ENCODE assay signal across 8 mouse cellular contexts in genomic region chr2:167062965-167063880, GRCm38 (mm10). TPM values are rescaled to one million over a fixed set of nuclear protein-coding genes. Genes with fewer than 3 reads are reported as not detected.
A peak's percentile ranks its signal among the peaks of the same experiment; 100 is the strongest.
DNase-seq lines count a peak whose midpoint lies in the region; ATAC-seq and TF ChIP-seq lines count a peak whose summit lies in the region.

Gene Znfx1 (minus strand): TSS chr2:167063015.

- peak; percentile 97 for DNase-seq in CD4-positive, CD25-positive, alpha-beta regulatory T cell, adult 2 months (ENCODE audit: low read depth, low spot score)
- peak; percentile 92 for DNase-seq in c-Kit-negative CD71-positive TER-119-positive erythroid progenitor cells, embryonic 14.5 days (ENCODE audit: low read depth, low spot score)
- DNase-seq in forebrain, embryonic 10.5 days (ENCODE audit: extremely low spot score, low spot score) = peak; percentile 97
- peak; percentile 95 to 97 for DNase-seq in kidney, postnatal 25 days
- peak; percentile 89 to 91 (median 90) for DNase-seq in liver, embryonic 14.5 days (ENCODE audit: low read depth in 3 of 3, low spot score in 3 of 3)
- peak; percentile 97 for DNase-seq in neural tube, embryonic 11.5 days (ENCODE audit: low spot score)
- peak; percentile 95 for DNase-seq in stomach, postnatal 0 days (ENCODE audit: low spot score)

- H3K9me3 ChIP-seq in forebrain, embryonic 10.5 days = no peaks in the 10 kb centered on the region
- no peaks in the 10 kb centered on the region for H3K9me3 ChIP-seq in heart, embryonic 15.5 days (replicated peaks)
- H3K9me3 ChIP-seq in liver, embryonic 14.5 days (ENCODE audit: control insufficient read depth, low read length) = no peaks in the 10 kb centered on the region
- H3K9me3 ChIP-seq in neural tube, embryonic 11.5 days (ENCODE audit: control insufficient read depth, low read length) = no peaks in the 10 kb centered on the region
- H3K9me3 ChIP-seq in stomach, postnatal 0 days (ENCODE audit: control insufficient read depth, low read length) = no peaks in the 10 kb centered on the region

- peaks cover 51% of the 10 kb centered on the region for H3K4me1 ChIP-seq in forebrain, embryonic 10.5 days
- H3K4me1 ChIP-seq in heart, embryonic 15.5 days (replicated peaks) = peaks cover 31% of the 10 kb centered on the region
- peaks cover 14 to 23% of the 10 kb centered on the region in 2 experiments for H3K4me1 ChIP-seq in liver, embryonic 14.5 days (replicated peaks; ENCODE audit: control insufficient read depth in 2 of 2, insufficient read depth in 2 of 2, low read length in 1 of 2)
- H3K4me1 ChIP-seq in neural tube, embryonic 11.5 days (ENCODE audit: control insufficient read depth, insufficient read depth, low read length) = peaks cover 18% of the 10 kb centered on the region
- H3K4me1 ChIP-seq in stomach, postnatal 0 days (replicated peaks; ENCODE audit: control insufficient read depth, insufficient read depth) = peaks cover 6% of the 10 kb centered on the region; the same call in 1 of the 2 replicates

- H3K4me3 ChIP-seq in forebrain, embryonic 10.5 days = peak within 1 kb of the TSS; percentile 87
- peak within 1 kb of the TSS; percentile 77 for H3K4me3 ChIP-seq in heart, embryonic 15.5 days
- H3K4me3 ChIP-seq in liver, embryonic 14.5 days (ENCODE audit: insufficient read depth in 1 of 2, low read depth in 2 of 2, low read length in 2 of 2) = peak within 1 kb of the TSS; percentile 70 to 98
- peak within 1 kb of the TSS; percentile 90 for H3K4me3 ChIP-seq in neural tube, embryonic 11.5 days (ENCODE audit: low read depth, low read length)
- peak within 1 kb of the TSS; percentile 80 for H3K4me3 ChIP-seq in stomach, postnatal 0 days (ENCODE audit: low read depth, low read length)

- WGBS in forebrain, embryonic 10.5 days = under 1% methylated on average over 57 of the region's 57 CpGs
- under 1% methylated on average over 57 of the region's 57 CpGs for WGBS in heart, embryonic 15.5 days
- WGBS in liver, embryonic 14.5 days (ENCODE audit: insufficient replicate concordance) = under 1% methylated on average over 57 of the region's 57 CpGs
- WGBS in neural tube, embryonic 11.5 days = under 1% methylated on average over 48 of the region's 57 CpGs
- WGBS in stomach, postnatal 0 days = under 1% methylated on average over 54 of the region's 57 CpGs

- H3K9ac ChIP-seq in heart, embryonic 15.5 days = peak within 1 kb of the TSS; percentile 91
- peak within 1 kb of the TSS; percentile 94 for H3K9ac ChIP-seq in liver, embryonic 14.5 days (replicated peaks)
- peak within 1 kb of the TSS; percentile 96 for H3K9ac ChIP-seq in neural tube, embryonic 11.5 days (ENCODE audit: low read length)
- H3K9ac ChIP-seq in stomach, postnatal 0 days (ENCODE audit: low read length) = peak within 1 kb of the TSS; percentile 92

- H3K27ac ChIP-seq in forebrain, embryonic 10.5 days = peak within 1 kb of the TSS; percentile 98
- peak within 1 kb of the TSS; percentile 97 for H3K27ac ChIP-seq in heart, embryonic 15.5 days
- peak within 1 kb of the TSS; percentile 82 for H3K27ac ChIP-seq in liver, embryonic 14.5 days
- H3K27ac ChIP-seq in neural tube, embryonic 11.5 days (ENCODE audit: low read depth, low read length) = peak within 1 kb of the TSS; percentile 91
- H3K27ac ChIP-seq in stomach, postnatal 0 days (replicated peaks) = peak within 1 kb of the TSS; percentile 96

- peak within 1 kb of the TSS; percentile 85 for H3K4me2 ChIP-seq in heart, embryonic 15.5 days
- H3K4me2 ChIP-seq in liver, embryonic 14.5 days (ENCODE audit: low read depth) = peak within 1 kb of the TSS; percentile 93
- peak within 1 kb of the TSS; percentile 53 for H3K4me2 ChIP-seq in neural tube, embryonic 11.5 days (ENCODE audit: low read depth)
- H3K4me2 ChIP-seq in stomach, postnatal 0 days (replicated peaks; ENCODE audit: low read depth) = peak within 1 kb of the TSS; percentile 80

- TF ChIP-seq CTCF in liver, embryonic 14.5 days (IDR thresholded peaks at IDR 0.05; ENCODE audit: low read depth) = peak; percentile 34
- peak; percentile 30; the same call in 1 of the 2 replicates for TF ChIP-seq CTCF in stomach, postnatal 0 days (IDR thresholded peaks at IDR 0.05; ENCODE audit: low read depth)

- TF ChIP-seq EP300 in liver, embryonic 14.5 days (IDR thresholded peaks at IDR 0.05; ENCODE audit: low read depth) = peak; percentile 23; the same call in 1 of the 2 replicates
- TF ChIP-seq EP300 in stomach, postnatal 0 days (optimal IDR thresholded peaks at IDR 0.05) = no peak

- peaks cover 49% of the 10 kb centered on the region for H3K36me3 ChIP-seq in forebrain, embryonic 10.5 days (replicated peaks)
- H3K36me3 ChIP-seq in heart, embryonic 15.5 days = peaks cover 28% of the 10 kb centered on the region
- peaks cover 31% of the 10 kb centered on the region for H3K36me3 ChIP-seq in liver, embryonic 14.5 days (replicated peaks; ENCODE audit: control insufficient read depth, insufficient read depth, low read depth)
- peaks cover 6% of the 10 kb centered on the region; the same call in 1 of the 2 replicates for H3K36me3 ChIP-seq in neural tube, embryonic 11.5 days (ENCODE audit: control insufficient read depth, insufficient read depth, low read length)
- no peaks in the 10 kb centered on the region; the same call in none of the 2 replicates for H3K36me3 ChIP-seq in stomach, postnatal 0 days (ENCODE audit: control insufficient read depth, insufficient read depth, low read length)

- peak; percentile 93 for ATAC-seq in heart, embryonic 15.5 days (replicated peaks; ENCODE audit: insufficient number of reproducible peaks, insufficient read depth, low FRiP score, low read depth)
- ATAC-seq in liver, embryonic 14.5 days (ENCODE audit: insufficient read depth) = peak; percentile 86
- peak; percentile 92 for ATAC-seq in neural tube, embryonic 11.5 days (ENCODE audit: insufficient read depth, low FRiP score, low TSS enrichment)
- ATAC-seq in stomach, postnatal 0 days (ENCODE audit: low FRiP score, low TSS enrichment) = peak; percentile 95

- H3K27me3 ChIP-seq in forebrain, embryonic 10.5 days (ENCODE audit: poor library complexity, severe bottlenecking) = no peaks in the 10 kb centered on the region
- no peaks in the 10 kb centered on the region for H3K27me3 ChIP-seq in heart, embryonic 15.5 days
- H3K27me3 ChIP-seq in liver, embryonic 14.5 days (ENCODE audit: control insufficient read depth, insufficient read depth, low read length) = no peaks in the 10 kb centered on the region
- no peaks in the 10 kb centered on the region for H3K27me3 ChIP-seq in neural tube, embryonic 11.5 days (ENCODE audit: control insufficient read depth, insufficient read depth, low read length)
- no peaks in the 10 kb centered on the region for H3K27me3 ChIP-seq in stomach, postnatal 0 days (ENCODE audit: control insufficient read depth, insufficient read depth, low read length)

RNA-seq across cellular contexts. Expression of gene Znfx1, which starts in this region (rescaled TPM):
- polyA plus RNA-seq in forebrain, embryonic 10.5 days (2016; fragmentation: Nextera tagmentation; extraction: Ambion mirVana) = 5.2 and 5.3 TPM in 2 replicates
- 6.2 and 8.3 TPM in 2 replicates for polyA plus RNA-seq in heart, embryonic 15.5 days (2015; fragmentation: Nextera tagmentation; extraction: Ambion mirVana)
- polyA plus RNA-seq in liver, embryonic 14.5 days (2012; rRNA removed) = 7.7 and 7.8 TPM in 2 replicates
- polyA plus RNA-seq in liver, embryonic 14.5 days (2014; fragmentation: Nextera tagmentation; extraction: Ambion mirVana) = 6.7 and 8.2 TPM in 2 replicates
- 6.2 and 7.8 TPM in 2 replicates for polyA plus RNA-seq in neural tube, embryonic 11.5 days (2014; fragmentation: Nextera tagmentation; extraction: Ambion mirVana)
- polyA plus RNA-seq in stomach, postnatal 0 days (2015; fragmentation: Nextera tagmentation; extraction: Ambion mirVana) = 4.2 and 4.3 TPM in 2 replicates

Comparison
In these comparisons a context has a peak if more than half of its experiments do, and no peak if none do; other contexts are left out.
1. Peak in every context shown above with its lines: DNase-seq, ATAC-seq, H3K4me3 ChIP-seq and H3K27ac ChIP-seq.